Mouse (Mus musculus): Measurements from ENCODE around the gene Lamtor1. TPM values are rescaled to one million over a fixed set of nuclear protein-coding genes. Genes with fewer than 3 reads are reported as not detected.
"Not testable (repeated sequence)": the region's sequence is repeated elsewhere in the genome, so short reads cannot be mapped to it uniquely, and the experiment has no call there.

Lamtor1 gene
- polyA plus RNA-seq, 1 experiment from 2014 or later: 139 TPM

- peaks cover 21% of the 10 kb centered on the region for H3K36me3 ChIP-seq (ENCODE audit: control insufficient read depth, insufficient read depth, low read length)
- WGBS: 83% methylated on average over 8 of the region's 8 CpGs
- H3K4me2 ChIP-seq (ENCODE audit: low read length): peak overlapping the region; percentile 67
- 0 out of 2 replicates have a peak, but pooled peaks cover 13% of the 10 kb centered on the region for H3K4me1 ChIP-seq (ENCODE audit: control insufficient read depth, insufficient read depth, low read length)
- peak overlapping the region; percentile 79 for H3K4me3 ChIP-seq (replicated peaks; ENCODE audit: low read depth, low read length)
- no peak overlapping the region for H3K27ac ChIP-seq (replicated peaks; ENCODE audit: low read depth, low read length)
- ATAC-seq (ENCODE audit: low FRiP score, low TSS enrichment) (no peak), DNase-seq (no peak)
- no peaks in the 10 kb centered on the region for H3K9me3 ChIP-seq (ENCODE audit: control insufficient read depth, low read length)
- 0 out of 2 replicates have a peak overlapping the region, but pooled peaks have one; percentile 88 for H3K9ac ChIP-seq (replicated peaks; ENCODE audit: low read length)
- no peaks in the 10 kb centered on the region for H3K27me3 ChIP-seq (ENCODE audit: control insufficient read depth, insufficient read depth, low read length)
Measured at GRCm38 (mm10) chr7:101906696-101907095, 992 bp downstream of the Lamtor1 start.

DNA sequence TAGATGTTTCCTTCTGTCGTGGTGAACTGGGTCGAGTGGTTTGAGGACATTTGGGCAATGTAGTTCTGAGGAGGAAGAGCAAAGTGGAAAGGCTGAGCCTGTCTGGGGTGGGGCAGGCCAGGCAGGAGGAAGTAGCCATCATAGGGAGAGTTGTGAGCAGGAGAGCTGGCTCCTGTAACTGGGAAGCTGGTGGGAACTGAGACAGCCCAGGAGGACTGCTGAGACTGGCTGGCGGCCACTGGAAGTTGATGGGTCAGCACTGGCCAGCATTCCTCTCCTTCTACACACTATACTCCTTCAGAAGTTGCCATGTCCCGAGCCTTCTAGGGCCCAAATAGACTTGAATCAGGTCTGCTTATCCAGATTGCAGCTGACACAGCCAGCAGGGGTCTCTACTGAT is 2.7 kb downstream of the Lamtor1 start:
- Histone ChIP-seq H3K27me3 (ENCODE audit: control insufficient read depth, insufficient read depth, low read length) (no peaks in the 10 kb centered on the region), H3K36me3 (ENCODE audit: control insufficient read depth, insufficient read depth, low read length) (peaks cover 38% of the 10 kb centered on the region), H3K4me3 (replicated peaks; ENCODE audit: low read depth, low read length) (no peak overlapping the region), H3K4me2 (ENCODE audit: low read length) (no peak overlapping the region), H3K27ac (replicated peaks; ENCODE audit: low read depth, low read length) (no peak overlapping the region), H3K4me1 (ENCODE audit: control insufficient read depth, insufficient read depth, low read length) (0 out of 2 replicates have a peak, but pooled peaks cover 13% of the 10 kb centered on the region), H3K9me3 (ENCODE audit: control insufficient read depth, low read length) (no peaks in the 10 kb centered on the region), H3K9ac (replicated peaks; ENCODE audit: low read length) (no peak overlapping the region; the same call in 1 of the 2 replicates)
- DNase-seq: no peak
- ATAC-seq (ENCODE audit: low FRiP score, low TSS enrichment): no peak
- WGBS: 82% methylated on average over 4 of the region's 4 CpGs

GRCm38 (mm10) chr7:101910138-101910537 is 4.4 kb downstream of the Lamtor1 start:
- Histone ChIP-seq H3K27ac (replicated peaks; ENCODE audit: low read depth, low read length) (no peak overlapping the region), H3K4me3 (replicated peaks; ENCODE audit: low read depth, low read length) (no peak overlapping the region), H3K4me2 (ENCODE audit: low read length) (no peak overlapping the region), H3K9ac (replicated peaks; ENCODE audit: low read length) (no peak overlapping the region), H3K36me3 (ENCODE audit: control insufficient read depth, insufficient read depth, low read length) (peaks cover 45% of the 10 kb centered on the region), H3K4me1 (ENCODE audit: control insufficient read depth, insufficient read depth, low read length) (0 out of 2 replicates have a peak, but pooled peaks cover 10% of the 10 kb centered on the region), H3K9me3 (ENCODE audit: control insufficient read depth, low read length) (no peaks in the 10 kb centered on the region), H3K27me3 (ENCODE audit: control insufficient read depth, insufficient read depth, low read length) (no peaks in the 10 kb centered on the region)
- ATAC-seq (ENCODE audit: low FRiP score, low TSS enrichment): no peak
- DNase-seq: no peak
- 90% methylated on average over 4 of the region's 4 CpGs for WGBS

DNA sequence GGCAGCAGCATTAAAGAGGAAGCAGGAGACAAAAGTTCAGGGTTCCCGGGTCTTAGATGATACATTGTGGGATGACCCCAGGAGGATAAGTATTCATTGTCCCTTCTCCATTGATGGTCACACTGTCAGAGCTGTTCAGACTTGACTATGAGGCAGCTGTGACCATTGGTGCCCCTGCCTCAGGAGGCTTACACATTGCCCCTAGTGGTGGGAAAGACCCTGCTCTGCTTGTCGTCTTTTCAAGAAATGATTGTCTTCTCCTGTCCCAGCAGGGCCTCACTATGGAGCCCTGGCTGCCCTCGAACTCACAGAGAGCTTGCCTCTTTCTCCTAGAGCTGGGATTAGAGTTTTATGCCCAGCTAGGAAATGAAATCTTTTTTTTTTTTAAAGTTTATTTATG is 6.3 kb downstream of the Lamtor1 start:
- Histone ChIP-seq H3K27ac (replicated peaks; ENCODE audit: low read depth, low read length) (no peak overlapping the region), H3K9ac (replicated peaks; ENCODE audit: low read length) (no peak overlapping the region), H3K36me3 (ENCODE audit: control insufficient read depth, insufficient read depth, low read length) (peaks cover 45% of the 10 kb centered on the region), H3K4me3 (replicated peaks; ENCODE audit: low read depth, low read length) (no peak overlapping the region), H3K4me2 (ENCODE audit: low read length) (no peak overlapping the region), H3K27me3 (ENCODE audit: control insufficient read depth, insufficient read depth, low read length) (no peaks in the 10 kb centered on the region), H3K4me1 (ENCODE audit: control insufficient read depth, insufficient read depth, low read length) (no peaks in the 10 kb centered on the region), H3K9me3 (ENCODE audit: control insufficient read depth, low read length) (no peaks in the 10 kb centered on the region)
- DNase-seq (no peak), ATAC-seq (ENCODE audit: low FRiP score, low TSS enrichment) (no peak)
- 57% methylated on average over 3 of the region's 3 CpGs for WGBS

- peaks cover 10% of the 10 kb centered on the region for H3K36me3 ChIP-seq (ENCODE audit: control insufficient read depth, insufficient read depth, low read length)
- H3K4me1 ChIP-seq (ENCODE audit: control insufficient read depth, insufficient read depth, low read length): no peaks in the 10 kb centered on the region
- 15% methylated on average over 1 of the region's 1 CpGs for WGBS
- H3K4me3 ChIP-seq (replicated peaks; ENCODE audit: low read depth, low read length): no peak overlapping the region
- DNase-seq (peak; percentile 85), ATAC-seq (ENCODE audit: low FRiP score, low TSS enrichment) (peak; percentile 57; the same call in 1 of the 2 replicates)
- no peak overlapping the region for H3K27ac ChIP-seq (replicated peaks; ENCODE audit: low read depth, low read length)
- no peaks in the 10 kb centered on the region for H3K9me3 ChIP-seq (ENCODE audit: control insufficient read depth, low read length)
- H3K27me3 ChIP-seq (ENCODE audit: control insufficient read depth, insufficient read depth, low read length): no peaks in the 10 kb centered on the region
- H3K9ac ChIP-seq (replicated peaks; ENCODE audit: low read length): no peak overlapping the region
- no peak overlapping the region for H3K4me2 ChIP-seq (ENCODE audit: low read length)
Measured at GRCm38 (mm10) chr7:101918071-101918470, 12.4 kb downstream of the Lamtor1 start.

DNA sequence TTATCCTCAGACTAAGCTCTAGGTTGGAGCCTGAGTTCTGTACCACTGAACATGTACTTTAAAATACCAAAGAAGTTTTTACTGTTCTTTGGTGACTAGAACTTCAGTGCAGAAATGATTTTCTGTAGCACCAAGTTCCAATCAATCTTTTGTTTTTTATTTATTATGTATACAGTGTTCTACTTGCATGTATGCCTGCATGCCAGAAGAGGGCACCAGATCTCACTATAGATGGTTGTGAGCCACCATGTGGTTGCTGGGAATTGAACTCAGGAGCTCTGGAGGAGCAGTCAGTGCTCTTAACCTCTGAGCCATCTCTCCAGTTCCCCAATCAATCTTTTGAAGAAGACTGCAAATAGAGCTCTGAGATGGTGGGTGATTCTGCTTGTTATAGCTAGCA is 20.2 kb downstream of the Lamtor1 start:
- not testable (repeated sequence) for H3K9ac ChIP-seq (replicated peaks; ENCODE audit: low read length); ATAC-seq (ENCODE audit: low FRiP score, low TSS enrichment); H3K4me1 ChIP-seq (ENCODE audit: control insufficient read depth, insufficient read depth, low read length); H3K36me3 ChIP-seq (ENCODE audit: control insufficient read depth, insufficient read depth, low read length); H3K27me3 ChIP-seq (ENCODE audit: control insufficient read depth, insufficient read depth, low read length); H3K9me3 ChIP-seq (ENCODE audit: control insufficient read depth, low read length); H3K4me3 ChIP-seq (replicated peaks; ENCODE audit: low read depth, low read length); H3K4me2 ChIP-seq (ENCODE audit: low read length); H3K27ac ChIP-seq (replicated peaks; ENCODE audit: low read depth, low read length); DNase-seq

DNA sequence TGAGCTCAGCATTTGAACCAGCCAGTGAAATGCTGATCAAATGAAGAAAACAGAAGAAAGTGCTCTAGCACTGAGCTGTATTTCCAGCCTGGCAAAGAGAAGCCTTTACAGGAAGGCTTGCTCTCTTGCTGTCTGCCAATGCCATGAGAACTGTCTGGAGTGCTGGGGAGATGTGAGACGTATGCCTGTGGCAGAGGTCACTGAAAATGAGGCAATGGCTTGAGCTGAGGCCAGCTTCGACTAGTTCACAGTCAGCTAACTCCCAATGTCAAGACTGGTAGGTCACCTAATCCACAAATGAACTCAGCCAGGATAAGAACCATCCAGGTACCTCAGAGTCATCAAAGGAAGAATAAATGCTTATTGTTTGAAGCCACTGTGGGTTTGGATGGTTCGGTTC is 22.4 kb downstream of the Lamtor1 start:
- ATAC-seq (ENCODE audit: low FRiP score, low TSS enrichment) (no peak), DNase-seq (no peak)
- Histone ChIP-seq H3K4me3 (replicated peaks; ENCODE audit: low read depth, low read length) (no peak overlapping the region), H3K36me3 (ENCODE audit: control insufficient read depth, insufficient read depth, low read length) (no peaks in the 10 kb centered on the region), H3K9me3 (ENCODE audit: control insufficient read depth, low read length) (no peaks in the 10 kb centered on the region), H3K27ac (replicated peaks; ENCODE audit: low read depth, low read length) (no peak overlapping the region), H3K4me2 (ENCODE audit: low read length) (no peak overlapping the region), H3K9ac (replicated peaks; ENCODE audit: low read length) (no peak overlapping the region), H3K27me3 (ENCODE audit: control insufficient read depth, insufficient read depth, low read length) (no peaks in the 10 kb centered on the region), H3K4me1 (ENCODE audit: control insufficient read depth, insufficient read depth, low read length) (peaks cover 5% of the 10 kb centered on the region; the same call in 1 of the 2 replicates)
- 89% methylated on average over 3 of the region's 3 CpGs for WGBS

DNA sequence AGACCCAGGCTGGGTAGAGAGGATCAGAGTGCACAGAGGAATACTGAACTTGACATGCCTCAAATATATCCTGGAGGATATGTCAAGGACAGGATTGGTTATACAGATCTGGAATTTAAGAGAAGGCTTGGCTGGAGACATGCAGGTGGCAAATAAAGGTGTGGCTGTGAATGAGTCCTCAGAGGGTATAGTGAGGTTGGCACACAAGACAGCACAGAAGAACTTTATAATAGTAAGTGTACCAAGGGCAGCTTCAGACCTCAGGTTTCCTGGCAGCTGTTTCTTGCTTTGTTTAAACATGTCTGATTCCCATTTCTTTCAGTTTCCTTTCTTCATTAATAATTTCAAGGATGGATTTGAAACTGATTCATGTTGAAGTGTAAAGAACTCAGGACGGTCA is 26.8 kb downstream of the Lamtor1 start:
- Histone ChIP-seq H3K4me2 (ENCODE audit: low read length) (peak overlapping the region; percentile 70), H3K4me1 (ENCODE audit: control insufficient read depth, insufficient read depth, low read length) (peaks cover 16% of the 10 kb centered on the region), H3K27ac (replicated peaks; ENCODE audit: low read depth, low read length) (no peak overlapping the region), H3K9ac (replicated peaks; ENCODE audit: low read length) (no peak overlapping the region), H3K36me3 (ENCODE audit: control insufficient read depth, insufficient read depth, low read length) (no peaks in the 10 kb centered on the region), H3K4me3 (replicated peaks; ENCODE audit: low read depth, low read length) (no peak overlapping the region), H3K27me3 (ENCODE audit: control insufficient read depth, insufficient read depth, low read length) (no peaks in the 10 kb centered on the region), H3K9me3 (ENCODE audit: control insufficient read depth, low read length) (no peaks in the 10 kb centered on the region)
- 98% methylated on average over 1 of the region's 1 CpGs for WGBS
- DNase-seq: no peak
- no peak for ATAC-seq (ENCODE audit: low FRiP score, low TSS enrichment)

DNA sequence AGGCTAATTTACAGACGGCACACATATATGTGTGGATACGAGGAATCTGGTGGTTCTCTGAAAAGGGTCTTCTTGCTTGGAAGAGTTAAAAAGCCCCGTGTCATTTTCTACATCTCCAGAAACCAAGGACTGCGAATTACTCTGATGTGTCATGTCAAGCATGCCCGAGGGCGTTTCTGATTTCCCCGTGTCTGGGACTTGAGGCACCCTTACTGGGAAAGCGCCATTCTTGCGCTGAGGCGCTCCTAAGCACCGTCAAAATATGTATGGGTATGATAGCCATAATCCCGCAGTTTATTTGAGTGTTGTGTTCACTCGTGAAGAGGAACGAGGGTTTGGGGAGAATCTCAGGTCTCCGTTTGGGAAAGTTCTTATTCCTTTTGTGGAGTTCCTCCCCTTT is 27.6 kb downstream of the Lamtor1 start:
- Histone ChIP-seq H3K9ac (replicated peaks; ENCODE audit: low read length) (peak overlapping the region; percentile 55; the same call in 1 of the 2 replicates), H3K4me2 (ENCODE audit: low read length) (peak overlapping the region; percentile 70), H3K9me3 (ENCODE audit: control insufficient read depth, low read length) (no peaks in the 10 kb centered on the region), H3K4me1 (ENCODE audit: control insufficient read depth, insufficient read depth, low read length) (peaks cover 16% of the 10 kb centered on the region), H3K4me3 (replicated peaks; ENCODE audit: low read depth, low read length) (peak overlapping the region; percentile 88), H3K36me3 (ENCODE audit: control insufficient read depth, insufficient read depth, low read length) (no peaks in the 10 kb centered on the region), H3K27me3 (ENCODE audit: control insufficient read depth, insufficient read depth, low read length) (no peaks in the 10 kb centered on the region), H3K27ac (replicated peaks; ENCODE audit: low read depth, low read length) (no peak overlapping the region)
- DNase-seq (peak; percentile 51), ATAC-seq (ENCODE audit: low FRiP score, low TSS enrichment) (peak; percentile 26; the same call in 1 of the 2 replicates)
- 8% methylated on average over 15 of the region's 15 CpGs for WGBS

Measured in midbrain, embryonic 14.5 days (tissue).